Mouse (Mus musculus): Measurements from ENCODE around the gene Dtl. TPM values are rescaled to one million over a fixed set of nuclear protein-coding genes. Genes with fewer than 3 reads are reported as not detected.

Gene Dtl
- polyA plus RNA-seq (2015; fragmentation: Nextera tagmentation; extraction: Ambion mirVana), result 57.8 and 59.6 TPM in 2 replicates

DNA sequence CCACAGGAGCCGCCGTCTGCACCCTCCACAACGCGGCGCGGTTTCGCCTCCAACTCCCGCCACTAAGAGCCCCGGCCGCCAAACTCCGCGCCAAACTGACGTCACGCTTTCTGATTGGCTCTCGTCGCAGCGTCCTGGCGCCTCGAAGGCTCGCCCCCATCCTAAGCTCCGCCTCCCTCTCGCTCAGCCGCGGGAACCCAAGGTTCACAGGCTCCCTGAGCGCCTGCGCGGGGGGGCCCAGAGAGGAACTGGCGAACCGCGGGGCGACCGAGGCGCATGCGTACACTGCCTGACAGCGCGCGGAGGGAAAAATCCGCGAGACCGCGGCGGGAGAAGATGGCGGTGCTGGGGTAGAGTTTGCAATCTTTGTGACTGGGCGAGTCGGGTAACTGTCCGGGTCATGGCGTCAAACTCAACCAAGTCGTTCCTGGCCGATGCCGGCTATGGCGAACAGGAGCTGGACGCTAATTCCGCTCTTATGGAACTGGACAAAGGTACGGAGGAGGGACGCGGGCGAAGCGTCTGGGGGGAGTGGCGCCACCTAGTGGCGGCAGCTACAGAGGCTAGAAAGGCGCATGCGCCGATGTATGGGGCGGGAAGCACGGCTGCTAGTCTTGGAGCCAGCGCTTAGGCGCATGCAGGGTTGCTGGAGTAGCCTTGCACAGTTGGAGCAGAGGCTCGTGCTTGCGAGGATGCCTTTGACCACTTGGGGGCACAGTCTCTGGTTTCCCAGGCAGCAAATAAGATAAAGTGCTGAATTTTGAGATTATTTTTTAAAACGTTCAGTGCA is at the start of gene Dtl, which contains the start of gene Ints7:
Gene Dtl, minus strand, starts transcription at position 87 of the 790 bp plus-strand sequence.
Gene Ints7, plus strand, starts transcription at position 179 of the 790 bp plus-strand sequence.
- H3K4me1 ChIP-seq, result peaks cover 30% of the 10 kb centered on the region
- WGBS, result under 1% methylated on average over 70 of the region's 70 CpGs
- H3K27me3 ChIP-seq, result no peaks in the 10 kb centered on the region
- H3K4me3 ChIP-seq, result peak within 1 kb of the TSS; percentile 78
- peak; percentile 99 for ATAC-seq (ENCODE audit: borderline replicate concordance, extremely low read depth, low FRiP score, low TSS enrichment)
- peak within 1 kb of the TSS; percentile 67 for H3K9ac ChIP-seq
- peak within 1 kb of the TSS; percentile 93 for H3K27ac ChIP-seq
- no peaks in the 10 kb centered on the region for H3K9me3 ChIP-seq
- peaks cover 6% of the 10 kb centered on the region; the same call in 1 of the 2 replicates for H3K36me3 ChIP-seq
- H3K4me2 ChIP-seq, result peak within 1 kb of the TSS; percentile 69

DNA sequence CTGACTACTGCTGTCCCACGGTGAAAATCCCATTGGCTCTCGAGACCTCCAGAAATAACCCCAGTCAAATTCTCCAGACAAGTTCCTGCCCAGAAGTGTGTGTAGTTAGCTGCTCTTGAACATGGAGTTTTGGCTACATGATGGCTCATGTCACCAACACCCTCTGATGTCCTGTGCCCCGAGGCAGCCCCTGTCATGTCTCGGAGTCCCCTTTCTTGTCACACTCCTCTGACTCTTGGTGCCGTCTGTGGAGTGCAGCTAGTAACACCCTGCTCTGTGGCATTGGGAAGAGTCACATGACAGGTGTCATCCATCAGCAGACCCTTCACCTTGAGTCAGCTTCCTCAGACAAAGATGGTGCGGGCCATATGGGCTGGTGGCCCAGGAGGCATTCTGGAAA is 49.7 kb upstream of the Dtl start:
- Histone ChIP-seq H3K9me3 (no peaks in the 10 kb centered on the region), H3K27ac (no peak overlapping the region), H3K4me3 (no peak overlapping the region), H3K9ac (no peak overlapping the region), H3K36me3 (peaks cover 31% of the 10 kb centered on the region), H3K27me3 (no peaks in the 10 kb centered on the region), H3K4me1 (peaks cover 6% of the 10 kb centered on the region; the same call in 1 of the 2 replicates), H3K4me2 (no peak overlapping the region)
- 30% methylated on average over 6 of the region's 6 CpGs for WGBS
- no peak for ATAC-seq (ENCODE audit: borderline replicate concordance, extremely low read depth, low FRiP score, low TSS enrichment)

DNA sequence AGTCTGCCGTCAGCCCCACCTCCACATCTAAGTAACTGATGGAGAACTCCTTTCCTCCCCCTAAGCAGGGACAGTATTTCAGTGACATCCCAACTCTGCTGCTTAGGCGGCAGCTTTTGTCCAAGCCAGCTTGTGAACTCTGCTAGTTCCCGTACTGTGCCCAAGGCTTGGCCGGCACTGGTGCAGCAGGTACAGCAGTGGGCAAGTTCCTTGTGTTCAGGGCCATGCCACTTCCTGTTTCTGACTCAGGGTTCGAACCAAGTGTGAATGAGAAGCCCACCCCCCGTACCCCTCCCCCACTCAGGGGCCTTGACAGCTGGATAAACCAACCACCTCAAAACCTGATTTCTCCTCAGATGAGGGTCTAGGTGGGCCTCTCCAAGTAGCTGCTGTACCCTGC is 49.1 kb upstream of the Dtl start:
- 56% methylated on average over 6 of the region's 6 CpGs for WGBS
- H3K27ac ChIP-seq, result no peak overlapping the region

DNA sequence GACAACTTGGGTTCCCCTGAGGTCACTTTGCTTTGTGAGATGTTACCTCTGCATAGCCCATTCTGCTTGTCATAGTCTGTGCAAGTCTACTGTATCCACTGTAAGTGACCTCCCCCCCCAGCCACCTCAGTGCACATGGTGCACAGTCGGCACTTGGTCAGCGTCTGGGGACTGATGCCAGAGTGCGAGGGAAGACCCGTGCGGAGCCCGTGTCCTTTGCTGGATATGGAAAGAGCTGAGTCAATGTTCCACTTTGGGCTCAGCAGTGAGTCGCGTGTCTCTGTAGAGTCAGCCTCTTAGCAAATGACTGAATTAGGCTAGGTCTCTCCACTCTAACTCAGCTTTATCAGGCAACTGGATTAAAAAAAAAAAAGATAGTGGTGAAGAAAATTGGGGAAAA is 47.5 kb upstream of the Dtl start:
- Histone ChIP-seq H3K27ac (no peak overlapping the region), H3K9ac (no peak overlapping the region), H3K4me2 (no peak overlapping the region), H3K27me3 (no peaks in the 10 kb centered on the region), H3K4me1 (peaks cover 6% of the 10 kb centered on the region; the same call in 1 of the 2 replicates), H3K4me3 (no peak overlapping the region), H3K9me3 (no peaks in the 10 kb centered on the region), H3K36me3 (peaks cover 52% of the 10 kb centered on the region)
- 88% methylated on average over 8 of the region's 8 CpGs for WGBS
- ATAC-seq (ENCODE audit: borderline replicate concordance, extremely low read depth, low FRiP score, low TSS enrichment), result no peak

More for the DNA sequence above, 49.1 kb upstream of the Dtl start:
- Histone ChIP-seq H3K4me3 (no peak overlapping the region), H3K9me3 (no peaks in the 10 kb centered on the region), H3K4me1 (peaks cover 6% of the 10 kb centered on the region; the same call in 1 of the 2 replicates), H3K27me3 (no peaks in the 10 kb centered on the region), H3K4me2 (no peak overlapping the region), H3K9ac (no peak overlapping the region), H3K36me3 (peaks cover 36% of the 10 kb centered on the region)
- no peak for ATAC-seq (ENCODE audit: borderline replicate concordance, extremely low read depth, low FRiP score, low TSS enrichment)

DNA sequence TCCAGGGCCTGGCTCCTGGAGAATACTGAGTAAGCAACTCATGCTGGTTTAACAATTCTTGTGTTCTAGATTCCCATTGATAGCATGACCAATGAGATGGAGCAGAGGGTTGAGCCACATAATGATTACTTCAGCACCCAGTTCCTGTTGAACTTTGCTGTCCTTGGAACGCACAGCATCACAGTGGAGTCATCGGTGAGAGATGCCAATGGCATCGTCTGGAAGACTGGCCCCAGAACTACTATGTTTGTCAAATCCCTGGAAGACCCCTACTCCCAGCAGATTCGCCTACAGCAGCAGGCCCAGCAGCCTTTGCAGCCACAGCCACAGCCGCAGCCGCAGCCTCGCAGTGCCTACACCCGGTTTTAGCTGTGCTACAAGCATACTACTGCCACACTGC is 45.8 kb upstream of the Dtl start:
- H3K36me3 ChIP-seq, result peaks cover 68% of the 10 kb centered on the region
- no peak overlapping the region for H3K9ac ChIP-seq
- H3K4me3 ChIP-seq, result no peak overlapping the region
- ATAC-seq (ENCODE audit: borderline replicate concordance, extremely low read depth, low FRiP score, low TSS enrichment), result no peak
- H3K4me1 ChIP-seq, result peaks cover 6% of the 10 kb centered on the region; the same call in 1 of the 2 replicates
- no peaks in the 10 kb centered on the region for H3K27me3 ChIP-seq
- no peak overlapping the region for H3K27ac ChIP-seq
- H3K4me2 ChIP-seq, result no peak overlapping the region
- 94% methylated on average over 8 of the region's 8 CpGs for WGBS
- no peaks in the 10 kb centered on the region for H3K9me3 ChIP-seq

DNA sequence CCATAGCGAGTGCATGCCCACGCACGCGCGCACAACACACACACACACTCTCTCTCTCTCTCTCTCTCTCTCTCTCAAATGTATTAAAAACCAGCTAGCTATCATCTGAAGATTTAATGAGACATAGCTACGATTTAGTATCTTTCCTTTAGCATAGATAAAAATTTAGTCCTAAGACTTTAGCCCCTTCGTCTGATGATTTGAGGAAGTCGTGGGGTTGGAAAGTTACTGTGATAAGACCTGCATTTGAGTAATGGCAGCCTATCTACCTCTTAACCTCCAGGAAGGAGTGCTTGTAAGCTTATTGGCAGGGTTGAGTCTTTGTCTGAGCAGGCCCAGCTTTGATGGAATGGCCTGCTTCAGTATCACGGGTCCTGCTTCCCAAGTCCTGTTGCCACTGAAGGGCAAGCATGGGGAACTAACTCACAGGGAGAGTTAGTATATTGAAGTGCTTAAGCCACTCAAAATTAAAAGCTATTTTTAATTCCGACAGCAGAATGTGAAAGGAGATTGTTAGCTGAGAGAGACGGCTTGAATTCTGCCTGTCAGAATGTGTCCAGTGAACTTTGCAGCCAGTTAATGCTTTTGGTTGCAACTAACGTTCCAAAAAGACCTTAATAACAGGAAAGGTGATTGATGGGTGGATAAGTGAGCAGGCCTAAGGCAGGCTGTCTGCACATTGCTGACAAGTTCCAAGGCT is 42.9 kb upstream of the Dtl start:
- Histone ChIP-seq H3K4me3 (no peak overlapping the region), H3K4me2 (no peak overlapping the region), H3K9ac (no peak overlapping the region), H3K36me3 (peaks cover 91% of the 10 kb centered on the region), H3K9me3 (no peaks in the 10 kb centered on the region), H3K4me1 (no peaks in the 10 kb centered on the region), H3K27ac (no peak overlapping the region), H3K27me3 (no peaks in the 10 kb centered on the region)
- no peak for ATAC-seq (ENCODE audit: borderline replicate concordance, extremely low read depth, low FRiP score, low TSS enrichment)
- 87% methylated on average over 12 of the region's 12 CpGs for WGBS

DNA sequence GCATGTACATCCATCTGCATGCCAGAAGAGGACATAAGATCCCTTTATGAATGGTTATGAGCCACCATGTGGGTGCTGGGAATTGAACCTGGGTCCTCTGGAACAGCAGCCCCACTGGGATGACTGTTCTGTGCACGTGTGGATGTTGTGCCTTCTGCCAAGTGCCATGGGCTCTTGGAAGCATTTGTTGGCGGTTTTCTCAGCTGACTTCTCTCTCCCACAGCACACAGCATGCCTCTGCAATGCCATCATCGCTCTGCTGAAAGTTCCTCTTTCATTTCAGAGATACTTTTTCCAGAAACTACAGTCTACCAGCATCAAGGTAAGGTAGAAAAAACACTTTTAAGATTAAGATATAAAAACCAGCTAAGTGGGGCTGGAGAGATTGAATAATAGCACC is 42.2 kb upstream of the Dtl start:
- no peak overlapping the region for H3K4me2 ChIP-seq
- H3K4me1 ChIP-seq, result no peaks in the 10 kb centered on the region
- H3K36me3 ChIP-seq, result peaks cover 91% of the 10 kb centered on the region
- no peaks in the 10 kb centered on the region for H3K27me3 ChIP-seq
- H3K9me3 ChIP-seq, result no peaks in the 10 kb centered on the region
- H3K4me3 ChIP-seq, result no peak overlapping the region
- no peak overlapping the region for H3K9ac ChIP-seq
- WGBS, result 84% methylated on average over 3 of the region's 3 CpGs
- no peak for ATAC-seq (ENCODE audit: borderline replicate concordance, extremely low read depth, low FRiP score, low TSS enrichment)
- H3K27ac ChIP-seq, result no peak overlapping the region

DNA sequence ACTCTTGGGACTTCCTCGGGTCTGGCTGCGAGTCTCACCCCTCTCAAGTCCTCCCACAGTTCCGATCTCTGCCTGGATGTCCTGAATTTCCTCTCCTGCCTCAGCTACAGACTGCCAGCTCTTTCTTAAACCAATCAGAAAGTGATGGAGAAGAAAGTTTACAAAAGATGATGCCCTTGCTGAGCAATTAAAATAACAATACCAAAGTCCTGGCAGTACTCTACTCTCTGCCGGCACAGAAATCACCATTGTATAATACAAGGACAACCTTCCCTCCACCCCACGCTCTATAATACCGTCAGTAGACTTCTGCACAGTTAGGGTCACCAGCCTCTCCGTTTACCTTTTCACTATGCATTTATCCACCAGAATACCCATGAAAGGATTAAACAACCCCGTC is 40.9 kb upstream of the Dtl start:
- H3K4me3 ChIP-seq, result no peak overlapping the region
- peaks cover 88% of the 10 kb centered on the region for H3K36me3 ChIP-seq
- no peaks in the 10 kb centered on the region for H3K27me3 ChIP-seq
- H3K27ac ChIP-seq, result no peak overlapping the region
- H3K4me2 ChIP-seq, result no peak overlapping the region
- no peak overlapping the region for H3K9ac ChIP-seq
- no peak for ATAC-seq (ENCODE audit: borderline replicate concordance, extremely low read depth, low FRiP score, low TSS enrichment)
- WGBS, result 93% methylated on average over 8 of the region's 8 CpGs
- H3K4me1 ChIP-seq, result no peaks in the 10 kb centered on the region
- no peaks in the 10 kb centered on the region for H3K9me3 ChIP-seq

DNA sequence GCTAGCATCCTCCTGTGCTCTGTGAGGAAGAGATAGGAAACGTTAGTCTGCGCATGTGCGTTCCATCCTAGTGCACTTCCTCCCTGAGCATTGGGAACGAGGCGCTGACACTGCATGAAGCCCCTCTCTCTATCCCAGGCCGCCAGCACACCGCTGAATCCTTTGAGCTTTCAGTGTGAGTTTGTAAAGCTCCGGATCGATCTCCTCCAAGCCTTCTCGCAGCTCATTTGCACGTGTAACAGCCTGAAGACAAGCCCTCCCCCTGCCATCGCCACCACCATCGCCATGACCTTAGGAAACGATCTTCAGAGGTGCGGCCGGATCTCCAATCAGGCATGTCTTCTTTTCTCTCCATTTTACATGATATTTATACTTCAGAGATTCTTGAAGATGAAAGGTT is 37.5 kb upstream of the Dtl start:
- Histone ChIP-seq H3K4me2 (no peak overlapping the region), H3K9me3 (no peaks in the 10 kb centered on the region), H3K27ac (no peak overlapping the region), H3K36me3 (peaks cover 80% of the 10 kb centered on the region), H3K9ac (no peak overlapping the region), H3K4me1 (no peaks in the 10 kb centered on the region), H3K4me3 (no peak overlapping the region), H3K27me3 (no peaks in the 10 kb centered on the region)
- 76% methylated on average over 16 of the region's 16 CpGs for WGBS
- no peak for ATAC-seq (ENCODE audit: borderline replicate concordance, extremely low read depth, low FRiP score, low TSS enrichment)

DNA sequence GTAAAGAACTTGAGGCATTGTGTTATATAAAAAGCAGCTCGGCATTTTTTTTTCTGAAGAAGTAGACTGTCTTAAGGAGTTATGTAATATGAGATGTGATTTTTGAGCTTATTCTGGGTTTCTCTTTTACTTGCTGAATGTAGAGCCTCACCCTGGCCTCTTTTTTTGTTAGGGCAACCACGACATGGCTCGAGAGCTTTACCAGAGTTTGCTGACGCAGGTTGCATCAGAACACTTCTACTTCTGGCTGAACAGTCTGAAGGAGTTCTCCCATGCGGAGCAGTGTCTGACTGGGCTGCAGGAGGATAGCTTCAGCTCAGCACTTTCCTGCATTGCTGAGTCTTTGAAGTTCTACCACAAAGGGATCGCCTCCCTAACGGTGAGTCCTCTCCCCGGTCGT is 36.3 kb upstream of the Dtl start:
- peaks cover 81% of the 10 kb centered on the region for H3K36me3 ChIP-seq
- ATAC-seq (ENCODE audit: borderline replicate concordance, extremely low read depth, low FRiP score, low TSS enrichment), result no peak
- no peaks in the 10 kb centered on the region for H3K9me3 ChIP-seq
- 85% methylated on average over 9 of the region's 9 CpGs for WGBS
- H3K27me3 ChIP-seq, result no peaks in the 10 kb centered on the region
- H3K4me2 ChIP-seq, result no peak overlapping the region
- H3K27ac ChIP-seq, result no peak overlapping the region
- H3K9ac ChIP-seq, result no peak overlapping the region
- H3K4me3 ChIP-seq, result no peak overlapping the region
- H3K4me1 ChIP-seq, result no peaks in the 10 kb centered on the region

DNA sequence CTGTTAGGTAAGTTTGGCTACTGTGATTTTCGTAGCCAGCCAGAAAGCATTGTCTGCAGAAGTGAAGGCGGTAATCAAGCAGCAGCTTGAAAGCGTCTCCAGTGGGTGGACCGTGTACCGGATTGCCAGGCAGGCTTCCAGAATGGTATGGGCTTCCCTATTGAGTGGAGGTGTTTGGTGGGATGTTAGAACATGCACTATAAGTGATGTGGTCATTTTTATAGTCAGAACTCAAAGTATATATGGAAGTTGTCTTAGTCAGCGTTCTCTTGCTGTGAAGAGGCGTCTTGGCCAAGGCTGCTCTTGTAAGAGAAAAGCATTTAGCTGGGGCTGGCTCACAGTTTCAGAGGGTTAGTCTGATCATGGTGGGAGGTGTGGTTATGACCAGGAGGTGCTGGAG is 35.0 kb upstream of the Dtl start:
- Histone ChIP-seq H3K4me2 (no peak overlapping the region), H3K36me3 (peaks cover 79% of the 10 kb centered on the region), H3K4me3 (no peak overlapping the region), H3K9ac (no peak overlapping the region), H3K27ac (no peak overlapping the region), H3K27me3 (no peaks in the 10 kb centered on the region), H3K9me3 (no peaks in the 10 kb centered on the region), H3K4me1 (no peaks in the 10 kb centered on the region)
- 90% methylated on average over 7 of the region's 7 CpGs for WGBS
- no peak for ATAC-seq (ENCODE audit: borderline replicate concordance, extremely low read depth, low FRiP score, low TSS enrichment)

DNA sequence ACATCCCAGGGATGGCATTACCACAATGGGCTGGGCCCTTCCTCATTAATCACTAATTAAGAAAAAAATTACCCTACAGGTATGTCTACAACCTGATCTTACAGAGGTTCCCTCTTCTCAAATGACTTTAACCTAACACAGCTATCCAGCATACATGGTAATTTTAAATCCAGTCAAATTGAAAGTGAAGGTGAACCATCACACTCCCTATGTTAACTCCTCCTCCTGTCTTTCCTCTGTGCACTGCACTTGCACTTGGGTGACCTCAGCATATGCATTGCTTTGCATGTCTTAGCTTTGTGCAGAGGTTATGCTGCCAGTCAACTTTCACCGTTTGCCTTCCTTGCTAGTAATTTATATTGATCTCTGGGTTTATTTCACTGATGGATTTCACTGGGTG is 34.2 kb upstream of the Dtl start:
- 86% methylated on average over 1 of the region's 1 CpGs for WGBS
- no peaks in the 10 kb centered on the region for H3K9me3 ChIP-seq
- no peaks in the 10 kb centered on the region for H3K4me1 ChIP-seq
- peaks cover 79% of the 10 kb centered on the region for H3K36me3 ChIP-seq
- H3K27ac ChIP-seq, result no peak overlapping the region
- no peak for ATAC-seq (ENCODE audit: borderline replicate concordance, extremely low read depth, low FRiP score, low TSS enrichment)
- H3K27me3 ChIP-seq, result no peaks in the 10 kb centered on the region
- H3K4me2 ChIP-seq, result no peak overlapping the region
- no peak overlapping the region for H3K4me3 ChIP-seq
- no peak overlapping the region for H3K9ac ChIP-seq

All from lung, embryonic 15.5 days (tissue).